19 mouse cellular contexts compared by ENCODE assay signal in the genomic region with DNA sequence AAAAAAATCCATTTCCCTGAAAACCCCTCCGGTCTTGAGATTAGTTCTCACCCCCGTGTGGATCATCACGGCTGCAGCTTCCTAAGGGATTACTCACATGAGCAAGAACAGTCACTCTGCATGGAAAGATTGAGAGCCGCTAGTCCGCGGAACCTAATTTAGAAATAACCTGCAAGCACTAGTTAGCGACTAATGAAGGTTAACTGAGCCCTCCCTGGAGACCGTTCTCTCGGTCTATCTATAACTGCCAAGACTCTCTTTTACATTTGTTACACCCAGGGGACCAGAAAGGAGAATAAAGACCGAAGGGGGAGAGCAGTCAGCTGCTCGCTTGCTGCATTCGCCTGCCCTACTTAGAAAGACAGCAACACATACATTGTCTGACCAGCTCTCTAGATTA. TPM values are rescaled to one million over a fixed set of nuclear protein-coding genes. Genes with fewer than 3 reads are reported as not detected.
DNase-seq lines count a peak whose midpoint lies in the region; ATAC-seq and TF ChIP-seq lines count a peak whose summit lies in the region.
"Had no signal": no experiment of that assay in that cellular context is flagged by ENCODE, and none has a peak within 500 bp of the region (broad histone marks: within the 10 kb centered on the region; RNA-seq: fewer than 3 reads in every experiment).

No protein-coding gene starts in this region.

- peaks cover 32% of the 10 kb centered on the region for H3K9me3 ChIP-seq in CH12.LX (replicated peaks; ENCODE audit: low read length)
- peaks cover 11% of the 10 kb centered on the region; the same call in 1 of the 2 replicates for H3K9me3 ChIP-seq in hindbrain, embryonic 14.5 days (ENCODE audit: control insufficient read depth, low read length)
- no peaks in the 10 kb centered on the region for H3K9me3 ChIP-seq in midbrain, embryonic 14.5 days (ENCODE audit: control insufficient read depth, low read length)
- H3K9me3 ChIP-seq: embryonic facial prominence, embryonic 12.5 days had no signal

- DNase-seq in gastrocnemius, adult 2 months, result peak; percentile 43
- no peak for DNase-seq in gastrocnemius, postnatal 36 days
- DNase-seq in CH12.LX (ENCODE audit: extremely low read depth), result peak; percentile 97
- peak; percentile 65 for DNase-seq in hindbrain, embryonic 14.5 days (ENCODE audit: low spot score)
- DNase-seq in midbrain, embryonic 14.5 days, result peak; percentile 67
- no peak for DNase-seq in lung, postnatal 14 days
- no peak for DNase-seq in left cerebral cortex, adult 2 months (ENCODE audit: extremely low spot score in 1 of 2, low spot score in 2 of 2)
- DNase-seq: adrenal gland, adult 8-10 months; cerebellum, postnatal 36 days; gastrocnemius, postnatal 10 days; kidney, postnatal 14 days; lung, adult 2 months had no signal

- no peaks in the 10 kb centered on the region for H3K36me3 ChIP-seq in CH12.LX (replicated peaks in 1 of 2; ENCODE audit: control insufficient read depth in 1 of 2, insufficient read depth in 1 of 2, low read length in 1 of 2)
- no peaks in the 10 kb centered on the region for H3K36me3 ChIP-seq in hindbrain, embryonic 14.5 days (replicated peaks; ENCODE audit: control insufficient read depth, insufficient read depth)
- H3K36me3 ChIP-seq in midbrain, embryonic 14.5 days (ENCODE audit: control insufficient read depth, insufficient read depth, low read length), result no peaks in the 10 kb centered on the region
- H3K36me3 ChIP-seq: embryonic facial prominence, embryonic 12.5 days; heart, embryonic 13.5 days had no signal

- no peaks in the 10 kb centered on the region for H3K79me2 ChIP-seq in CH12.LX (replicated peaks; ENCODE audit: control insufficient read depth, extremely low read depth, insufficient read depth, poor library complexity, severe bottlenecking)

- WGBS in hindbrain, embryonic 14.5 days, result 47% methylated on average over 12 of the region's 12 CpGs
- WGBS in midbrain, embryonic 14.5 days, result 49% methylated on average over 12 of the region's 12 CpGs

- no peak for TF ChIP-seq POLR2A in CH12.LX (IDR thresholded peaks at IDR 0.05; ENCODE audit: low read depth, low read length)

- peak overlapping the region; percentile 56 for H3K4me3 ChIP-seq in gastrocnemius, adult 2 months
- no peak overlapping the region for H3K4me3 ChIP-seq in CH12.LX (replicated peaks in 1 of 3; ENCODE audit: low read depth in 2 of 3, low read length in 2 of 3, poor library complexity in 1 of 3)
- H3K4me3 ChIP-seq in hindbrain, embryonic 14.5 days (replicated peaks; ENCODE audit: low read length), result no peak overlapping the region
- H3K4me3 ChIP-seq in midbrain, embryonic 14.5 days (replicated peaks; ENCODE audit: low read depth, low read length), result no peak overlapping the region
- no peak overlapping the region for H3K4me3 ChIP-seq in left cerebral cortex, adult 2 months
- H3K4me3 ChIP-seq: embryonic facial prominence, embryonic 12.5 days; heart, embryonic 13.5 days had no signal

- TF ChIP-seq CTCF in gastrocnemius, adult 2 months (IDR thresholded peaks at IDR 0.05), result no peak
- no peak for TF ChIP-seq CTCF in CH12.LX (conservative IDR thresholded peaks at IDR 0.05 in 1 of 2, IDR thresholded peaks at IDR 0.05 in 1 of 2; ENCODE audit: low read depth in 2 of 2, low read length in 2 of 2)
- no peak for TF ChIP-seq CTCF in left cerebral cortex, adult 2 months (IDR thresholded peaks at IDR 0.05)

- TF ChIP-seq RAD21 in CH12.LX (IDR thresholded peaks at IDR 0.05; ENCODE audit: low read depth, low read length), result peak; percentile 24

- dilution Hi-C loops in CH12.LX (cut with MboI; ENCODE audit: extremely low pct_ligation_motif_present, extremely low pct_unique_long_range_greater_than_20kb, low sequenced_read_pairs), result no loop called here

- in situ Hi-C loops in CH12.LX (cut with MboI; ENCODE audit: low pct_ligation_motif_present, low pct_unique_long_range_greater_than_20kb, low sequenced_read_pairs), result no loop called here

- peaks cover 2% of the 10 kb centered on the region for H3K27me3 ChIP-seq in CH12.LX (replicated peaks)
- no peaks in the 10 kb centered on the region for H3K27me3 ChIP-seq in hindbrain, embryonic 14.5 days (ENCODE audit: control insufficient read depth, insufficient read depth, low read length)
- no peaks in the 10 kb centered on the region for H3K27me3 ChIP-seq in midbrain, embryonic 14.5 days (ENCODE audit: control insufficient read depth, insufficient read depth, low read length)
- H3K27me3 ChIP-seq: embryonic facial prominence, embryonic 12.5 days; heart, embryonic 13.5 days had no signal

- ATAC-seq in hindbrain, embryonic 14.5 days (ENCODE audit: low FRiP score), result peak; percentile 73; the same call in 1 of the 2 replicates
- ATAC-seq in midbrain, embryonic 14.5 days (ENCODE audit: low FRiP score, low TSS enrichment), result no peak
- ATAC-seq in erythroblast, adult 5-6 weeks (replicated peaks; ENCODE audit: low FRiP score, poor library complexity, severe bottlenecking), result no peak

- H3K9ac ChIP-seq in CH12.LX (ENCODE audit: insufficient read depth, low read depth), result peak overlapping the region; percentile 1
- H3K9ac ChIP-seq in hindbrain, embryonic 14.5 days, result no peak overlapping the region
- H3K9ac ChIP-seq in midbrain, embryonic 14.5 days (replicated peaks; ENCODE audit: low read length), result no peak overlapping the region
- H3K9ac ChIP-seq: embryonic facial prominence, embryonic 12.5 days; heart, embryonic 13.5 days had no signal

- peak overlapping the region; percentile 25 for H3K4me2 ChIP-seq in CH12.LX (ENCODE audit: insufficient read depth, low read depth, poor library complexity, severe bottlenecking)
- peak overlapping the region; percentile 42; the same call in 1 of the 2 replicates for H3K4me2 ChIP-seq in hindbrain, embryonic 14.5 days (replicated peaks)
- peak overlapping the region; percentile 21 for H3K4me2 ChIP-seq in midbrain, embryonic 14.5 days (ENCODE audit: low read length)
- H3K4me2 ChIP-seq: embryonic facial prominence, embryonic 12.5 days; heart, embryonic 13.5 days had no signal

- TF ChIP-seq EP300 in CH12.LX (IDR thresholded peaks at IDR 0.05; ENCODE audit: low read length), result peak; percentile 95

- peaks cover 10 to 29% of the 10 kb centered on the region in 2 experiments for H3K4me1 ChIP-seq in CH12.LX (ENCODE audit: control insufficient read depth in 1 of 2, insufficient read depth in 2 of 2)
- 0 out of 2 replicates have a peak, but pooled peaks cover 4% of the 10 kb centered on the region for H3K4me1 ChIP-seq in hindbrain, embryonic 14.5 days (replicated peaks; ENCODE audit: control insufficient read depth, insufficient read depth, low read length)
- no peaks in the 10 kb centered on the region for H3K4me1 ChIP-seq in midbrain, embryonic 14.5 days (ENCODE audit: control insufficient read depth, insufficient read depth, low read length)
- H3K4me1 ChIP-seq: embryonic facial prominence, embryonic 12.5 days had no signal

- intact Hi-C loops in gastrocnemius, adult 2 months (cut with DNase I), result no loop called here
- intact Hi-C loops in gastrocnemius, postnatal 36 days (cut with DNase I), result no loop called here
- intact Hi-C loops in left cerebral cortex, adult 2 months (cut with DNase I), result no loop called here

- peak overlapping the region; percentile 91 for H3K27ac ChIP-seq in gastrocnemius, adult 2 months
- H3K27ac ChIP-seq in CH12.LX (ENCODE audit: insufficient read depth, low read depth), result no peak overlapping the region
- H3K27ac ChIP-seq in hindbrain, embryonic 14.5 days, result peak overlapping the region; percentile 59
- peak overlapping the region; percentile 49 for H3K27ac ChIP-seq in midbrain, embryonic 14.5 days (replicated peaks; ENCODE audit: low read depth, low read length)
- no peak overlapping the region for H3K27ac ChIP-seq in left cerebral cortex, adult 2 months
- H3K27ac ChIP-seq: embryonic facial prominence, embryonic 12.5 days; heart, embryonic 13.5 days had no signal

TF ChIP-seq in CH12.LX, 34 proteins besides CTCF, POLR2A, EP300 and RAD21 (continues in another document):
- no peak for TF ChIP-seq POLR2AphosphoS2 (IDR thresholded peaks at IDR 0.05; ENCODE audit: low read depth, low read length)
- TF ChIP-seq ZMIZ1 (IDR thresholded peaks at IDR 0.05; ENCODE audit: low read depth, low read length), result peak; percentile 57; the same call in 1 of the 2 replicates

RNA-seq across cellular contexts. Expression of a gene that starts 35.5 kb away (rescaled TPM):
- total RNA-seq in gastrocnemius, adult 2 months (2021), result 1 to 10 TPM in 1 of 2 experiments, under 1 TPM in 1; 0.84 to 2.0 TPM
- total RNA-seq in gastrocnemius, postnatal 36 days (2021), result 1 to 10 TPM; 1.2 to 1.3 TPM
- total RNA-seq in CH12.LX (2012; rRNA removed), result 55.5 and 63.6 TPM in 2 replicates
- 53.5 and 66.4 TPM in 2 replicates for total RNA-seq in CH12.LX (2014; rRNA removed)
- polyA plus RNA-seq in CH12.LX (2012; ENCODE audit: insufficient read length, low read depth), result 62.8 and 81.7 TPM in 2 replicates
- polyA plus RNA-seq in hindbrain, embryonic 14.5 days (2014; fragmentation: Nextera tagmentation; extraction: Ambion mirVana), result 2.8 and 3.0 TPM in 2 replicates
- polyA plus RNA-seq in midbrain, embryonic 14.5 days (2014; fragmentation: Nextera tagmentation; extraction: Ambion mirVana), result 1.0 and 1.2 TPM in 2 replicates
- 18.3 and 27.6 TPM in 2 replicates for total RNA-seq in erythroblast, adult 5-6 weeks (2015; ENCODE audit: low replicate concordance)
- total RNA-seq in erythroblast, adult 5-6 weeks (2017; ENCODE audit: low replicate concordance), result 21.5 and 34.1 TPM in 2 replicates
- 1 to 10 TPM; 2.6 to 3.4 TPM for total RNA-seq in left cerebral cortex, adult 2 months (2021)

RNA-seq across cellular contexts. Expression of a gene that starts 48.0 kb away (rescaled TPM):
- total RNA-seq in gastrocnemius, adult 2 months (2021), result 100 to 1,000 TPM; 120 to 128 TPM
- total RNA-seq in gastrocnemius, postnatal 36 days (2021), result 100 to 1,000 TPM; 112 to 114 TPM
- total RNA-seq in CH12.LX (2012; rRNA removed) (1.3 and 2.0 TPM in 2 replicates), CH12.LX (2014; rRNA removed) (0.43 and 0.66 TPM in 2 replicates)
- 2.3 and 2.6 TPM in 2 replicates for polyA plus RNA-seq in CH12.LX (2012; ENCODE audit: insufficient read length, low read depth)
- 0.07 and 0.10 TPM in 2 replicates for polyA plus RNA-seq in hindbrain, embryonic 14.5 days (2014; fragmentation: Nextera tagmentation; extraction: Ambion mirVana)
- polyA plus RNA-seq in midbrain, embryonic 14.5 days (2014; fragmentation: Nextera tagmentation; extraction: Ambion mirVana), result 0.12 and 0.18 TPM in 2 replicates
- not detected in 2 replicates for total RNA-seq in erythroblast, adult 5-6 weeks (2015; ENCODE audit: low replicate concordance)
- not detected in 2 replicates for total RNA-seq in erythroblast, adult 5-6 weeks (2017; ENCODE audit: low replicate concordance)
- 1 to 10 TPM; 2.9 to 3.0 TPM for total RNA-seq in left cerebral cortex, adult 2 months (2021)
- total RNA-seq: megakaryocyte progenitor cell, adult 5-6 weeks had no signal
- polyA plus RNA-seq: forebrain, embryonic 11.5 days had no signal

RNA-seq across cellular contexts. Expression of a gene that starts 50.4 kb away (rescaled TPM):
- 1 to 10 TPM; 1.3 to 1.8 TPM for total RNA-seq in gastrocnemius, adult 2 months (2021)
- 1 to 10 TPM; 1.3 to 1.9 TPM for total RNA-seq in gastrocnemius, postnatal 36 days (2021)
- total RNA-seq in CH12.LX (2012; rRNA removed), result 0.13 TPM in 1 of 2 replicates, not detected in the other
- total RNA-seq in CH12.LX (2014; rRNA removed), result not detected in 2 replicates
- polyA plus RNA-seq in CH12.LX (2012; ENCODE audit: insufficient read length, low read depth), result not detected in 2 replicates
- 0.29 TPM in 1 of 2 replicates, not detected in the other for polyA plus RNA-seq in hindbrain, embryonic 14.5 days (2014; fragmentation: Nextera tagmentation; extraction: Ambion mirVana)
- polyA plus RNA-seq in midbrain, embryonic 14.5 days (2014; fragmentation: Nextera tagmentation; extraction: Ambion mirVana), result not detected in 2 replicates
- not detected in 2 replicates for total RNA-seq in erythroblast, adult 5-6 weeks (2015; ENCODE audit: low replicate concordance)
- not detected in 2 replicates for total RNA-seq in erythroblast, adult 5-6 weeks (2017; ENCODE audit: low replicate concordance)
- under 1 TPM; 0.28 to 0.34 TPM for total RNA-seq in left cerebral cortex, adult 2 months (2021)
- total RNA-seq: ES-E14; megakaryocyte progenitor cell, adult 5-6 weeks had no signal
- polyA plus RNA-seq: embryonic facial prominence, embryonic 12.5 days; forebrain, embryonic 11.5 days; limb, embryonic 11.5 days had no signal

Comparison
In these comparisons a context has a peak if more than half of its experiments do, and no peak if none do; other contexts are left out.
1. DNase-seq: peak in gastrocnemius, adult 2 months (single experiment), CH12.LX (single experiment), hindbrain, embryonic 14.5 days (single experiment) and midbrain, embryonic 14.5 days (single experiment); none in gastrocnemius, postnatal 36 days (0 of 2), lung, postnatal 14 days (single experiment) and left cerebral cortex, adult 2 months (0 of 2).
2. H3K27ac ChIP-seq: peak in gastrocnemius, adult 2 months (single experiment), hindbrain, embryonic 14.5 days (single experiment) and midbrain, embryonic 14.5 days (single experiment); none in CH12.LX (single experiment) and left cerebral cortex, adult 2 months (single experiment).
3. RNA of a gene that starts 35.5 kb away (total RNA-seq): 53.5 to 66.4 TPM in CH12.LX and 18.3 to 34.1 TPM in erythroblast, adult 5-6 weeks; 2.6 to 3.4 TPM in left cerebral cortex, adult 2 months, 0.84 to 2.0 TPM in gastrocnemius, adult 2 months and 1.2 to 1.3 TPM in gastrocnemius, postnatal 36 days; every median in the first group is over 4 times any median in the second.
4. RNA of a gene that starts 48.0 kb away (total RNA-seq): 120 to 128 TPM in gastrocnemius, adult 2 months and 112 to 114 TPM in gastrocnemius, postnatal 36 days; 2.9 to 3.0 TPM in left cerebral cortex, adult 2 months, 0.43 to 2.0 TPM in CH12.LX and not detected in erythroblast, adult 5-6 weeks; every median in the first group is over 10 times any median in the second.
5. Peak in every context shown above with its lines, with median percentiles within 50 percentile points of each other: H3K4me2 ChIP-seq.